ENCODE assay signal across 28 mouse cellular contexts in the genomic region with DNA sequence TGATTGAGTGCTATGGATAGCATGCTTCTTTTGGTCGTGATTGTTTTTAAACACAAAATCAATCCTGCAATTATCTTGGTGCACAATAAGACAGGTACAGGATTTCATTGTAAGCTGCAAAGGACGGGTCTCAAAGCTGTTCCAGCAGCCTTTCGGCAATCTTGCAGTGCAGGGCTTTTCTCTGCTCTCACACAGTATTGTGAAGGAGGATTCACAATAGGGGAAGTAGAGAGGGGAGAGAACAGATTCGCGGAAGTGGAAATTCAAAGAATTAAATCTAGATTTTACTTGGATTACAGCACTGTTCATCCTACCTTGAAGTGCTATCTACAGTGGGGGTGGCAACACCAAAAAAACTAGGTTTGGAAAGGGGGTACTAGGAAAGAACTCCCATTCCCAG. TPM values are rescaled to one million over a fixed set of nuclear protein-coding genes. Genes with fewer than 3 reads are reported as not detected.
DNase-seq lines count a peak whose midpoint lies in the region; ATAC-seq and TF ChIP-seq lines count a peak whose summit lies in the region.
"Had no signal": no experiment of that assay in that cellular context is flagged by ENCODE, and none has a peak within 500 bp of the region (broad histone marks: within the 10 kb centered on the region; RNA-seq: fewer than 3 reads in every experiment).

No protein-coding gene starts in this region.

- peaks cover 4% of the 10 kb centered on the region; the same call in 1 of the 2 replicates for H3K4me1 ChIP-seq in lung, embryonic 14.5 days (ENCODE audit: insufficient read depth)
- H3K4me1 ChIP-seq in lung, postnatal 0 days (ENCODE audit: insufficient read depth, low read depth, low read length), result no peaks in the 10 kb centered on the region
- no peaks in the 10 kb centered on the region; the same call in 1 of the 2 replicates for H3K4me1 ChIP-seq in lung, adult 2 months (ENCODE audit: control insufficient read depth, insufficient read depth, low read length)
- peaks cover 3% of the 10 kb centered on the region; the same call in 1 of the 2 replicates for H3K4me1 ChIP-seq in stomach, embryonic 16.5 days (ENCODE audit: control insufficient read depth, insufficient read depth, low read length)
- no peaks in the 10 kb centered on the region for H3K4me1 ChIP-seq in hindbrain, embryonic 16.5 days (ENCODE audit: control insufficient read depth, insufficient read depth, low read depth, low read length)
- H3K4me1 ChIP-seq: forebrain, embryonic 12.5 days; forebrain, embryonic 15.5 days; hindbrain, embryonic 12.5 days; hindbrain, embryonic 15.5 days had no signal

- H3K27ac ChIP-seq in lung, embryonic 14.5 days (ENCODE audit: low read depth), result peak overlapping the region; percentile 79
- peak overlapping the region; percentile 63; the same call in 1 of the 2 replicates for H3K27ac ChIP-seq in lung, postnatal 0 days (ENCODE audit: low read length)
- peak overlapping the region; percentile 28; the same call in 1 of the 2 replicates for H3K27ac ChIP-seq in stomach, embryonic 16.5 days (ENCODE audit: low read length)
- no peak overlapping the region for H3K27ac ChIP-seq in hindbrain, embryonic 16.5 days (ENCODE audit: low read depth, low read length)
- H3K27ac ChIP-seq: embryonic facial prominence, embryonic 12.5 days; forebrain, embryonic 12.5 days; forebrain, embryonic 15.5 days; gastrocnemius, adult 2 months; hindbrain, embryonic 12.5 days; hindbrain, embryonic 15.5 days had no signal

- no peaks in the 10 kb centered on the region for H3K36me3 ChIP-seq in lung, embryonic 14.5 days (ENCODE audit: insufficient read depth)
- H3K36me3 ChIP-seq in lung, postnatal 0 days (ENCODE audit: insufficient read depth, low read length), result no peaks in the 10 kb centered on the region
- H3K36me3 ChIP-seq in stomach, embryonic 16.5 days (ENCODE audit: control insufficient read depth, insufficient read depth, low read length), result no peaks in the 10 kb centered on the region
- H3K36me3 ChIP-seq in hindbrain, embryonic 16.5 days (ENCODE audit: control insufficient read depth, insufficient read depth, low read length), result no peaks in the 10 kb centered on the region
- H3K36me3 ChIP-seq: embryonic facial prominence, embryonic 12.5 days; forebrain, embryonic 12.5 days; forebrain, embryonic 15.5 days; hindbrain, embryonic 12.5 days; hindbrain, embryonic 15.5 days had no signal

- no peak for TF ChIP-seq POLR2A in lung, adult 2 months (IDR thresholded peaks at IDR 0.05; ENCODE audit: borderline replicate concordance, extremely low read depth, low read depth, low read length)

- H3K27me3 ChIP-seq in lung, embryonic 14.5 days (ENCODE audit: insufficient read depth, low read length), result no peaks in the 10 kb centered on the region
- H3K27me3 ChIP-seq in lung, postnatal 0 days (replicated peaks; ENCODE audit: insufficient read depth, low read length), result no peaks in the 10 kb centered on the region
- no peaks in the 10 kb centered on the region for H3K27me3 ChIP-seq in stomach, embryonic 16.5 days (ENCODE audit: control insufficient read depth, insufficient read depth, low read length)
- H3K27me3 ChIP-seq in hindbrain, embryonic 16.5 days (replicated peaks; ENCODE audit: control insufficient read depth, insufficient read depth, low read length), result no peaks in the 10 kb centered on the region
- H3K27me3 ChIP-seq: embryonic facial prominence, embryonic 12.5 days; forebrain, embryonic 12.5 days; forebrain, embryonic 15.5 days; hindbrain, embryonic 12.5 days; hindbrain, embryonic 15.5 days had no signal

- ATAC-seq in lung, embryonic 14.5 days (ENCODE audit: insufficient read depth), result no peak
- ATAC-seq in lung, postnatal 0 days, result no peak
- 0 out of 2 replicates have a peak, but pooled peaks have one; percentile 29 for ATAC-seq in megakaryocyte progenitor cell, adult 5-6 weeks (replicated peaks; ENCODE audit: poor library complexity)
- ATAC-seq in stomach, embryonic 16.5 days (ENCODE audit: insufficient read depth, low FRiP score), result no peak
- ATAC-seq in hindbrain, embryonic 16.5 days, result no peak
- ATAC-seq: activated CD4-positive, CD25-positive, alpha-beta regulatory T cell, adult 4 months; forebrain, embryonic 15.5 days had no signal

- WGBS in lung, embryonic 14.5 days, result 70% methylated on average over 5 of the region's 5 CpGs
- WGBS in lung, postnatal 0 days, result 64% methylated on average over 5 of the region's 5 CpGs
- WGBS in lung, adult 2 months, result 70% methylated on average over 5 of the region's 5 CpGs
- 70% methylated on average over 5 of the region's 5 CpGs for WGBS in stomach, embryonic 16.5 days
- WGBS in hindbrain, embryonic 16.5 days, result 82% methylated on average over 5 of the region's 5 CpGs

- no peak overlapping the region for H3K4me2 ChIP-seq in lung, embryonic 14.5 days
- H3K4me2 ChIP-seq in lung, postnatal 0 days (replicated peaks; ENCODE audit: low read depth, low read length), result no peak overlapping the region
- H3K4me2 ChIP-seq in stomach, embryonic 16.5 days (ENCODE audit: low read depth, low read length), result no peak overlapping the region
- no peak overlapping the region for H3K4me2 ChIP-seq in hindbrain, embryonic 16.5 days (ENCODE audit: low read length)
- H3K4me2 ChIP-seq: embryonic facial prominence, embryonic 12.5 days; forebrain, embryonic 12.5 days; forebrain, embryonic 15.5 days; heart, embryonic 11.5 days; hindbrain, embryonic 12.5 days; hindbrain, embryonic 15.5 days had no signal

- no peaks in the 10 kb centered on the region for H3K9me3 ChIP-seq in lung, embryonic 14.5 days (ENCODE audit: low read depth, low read length)
- H3K9me3 ChIP-seq in lung, postnatal 0 days (ENCODE audit: low read length), result no peaks in the 10 kb centered on the region
- no peaks in the 10 kb centered on the region for H3K9me3 ChIP-seq in stomach, embryonic 16.5 days (replicated peaks; ENCODE audit: control insufficient read depth, low read length)
- no peaks in the 10 kb centered on the region for H3K9me3 ChIP-seq in hindbrain, embryonic 16.5 days (ENCODE audit: control insufficient read depth, low read length)
- H3K9me3 ChIP-seq: embryonic facial prominence, embryonic 12.5 days; forebrain, embryonic 12.5 days; forebrain, embryonic 15.5 days; hindbrain, embryonic 12.5 days; hindbrain, embryonic 15.5 days had no signal

- DNase-seq in lung, embryonic 14.5 days, result no peak
- no peak for DNase-seq in lung, adult 18-20 months
- no peak for DNase-seq in lung, postnatal 0 days (ENCODE audit: low spot score)
- DNase-seq in lung, adult 2 months, result no peak
- DNase-seq: adrenal gland, adult 8-10 months; adrenal gland, postnatal 25 days; cerebellum, adult 18-20 months; cerebellum, adult 9-10 months; cerebellum, postnatal 14 days; gastrocnemius, adult 2 months; gastrocnemius, postnatal 14 days; heart, adult 11 months had no signal

- no peak overlapping the region for H3K4me3 ChIP-seq in lung, embryonic 14.5 days (ENCODE audit: low read depth, low read length)
- no peak overlapping the region for H3K4me3 ChIP-seq in lung, postnatal 0 days (ENCODE audit: low read depth, low read length)
- no peak overlapping the region for H3K4me3 ChIP-seq in lung, adult 2 months (replicated peaks; ENCODE audit: extremely low read depth, low read depth, low read length)
- H3K4me3 ChIP-seq in stomach, embryonic 16.5 days (replicated peaks; ENCODE audit: low read length), result no peak overlapping the region
- no peak overlapping the region for H3K4me3 ChIP-seq in hindbrain, embryonic 16.5 days (ENCODE audit: low read length)
- H3K4me3 ChIP-seq: embryonic facial prominence, embryonic 12.5 days; erythroblast, embryonic 14.5 days; forebrain, embryonic 12.5 days; forebrain, embryonic 15.5 days; gastrocnemius, adult 2 months; hindbrain, embryonic 12.5 days; hindbrain, embryonic 15.5 days had no signal

- no peak overlapping the region for H3K9ac ChIP-seq in lung, embryonic 14.5 days
- no peak overlapping the region for H3K9ac ChIP-seq in lung, postnatal 0 days (replicated peaks; ENCODE audit: low read depth)
- H3K9ac ChIP-seq in stomach, embryonic 16.5 days (ENCODE audit: low read length), result no peak overlapping the region
- no peak overlapping the region for H3K9ac ChIP-seq in hindbrain, embryonic 16.5 days (ENCODE audit: low read depth, low read length)
- H3K9ac ChIP-seq: embryonic facial prominence, embryonic 12.5 days; forebrain, embryonic 12.5 days; forebrain, embryonic 15.5 days; hindbrain, embryonic 12.5 days; hindbrain, embryonic 15.5 days had no signal

- no peak for TF ChIP-seq EP300 in lung, postnatal 0 days (IDR thresholded peaks at IDR 0.05)

- TF ChIP-seq CTCF in lung, embryonic 14.5 days (IDR thresholded peaks at IDR 0.05; ENCODE audit: low read depth), result no peak
- TF ChIP-seq CTCF in lung, postnatal 0 days (IDR thresholded peaks at IDR 0.05), result no peak
- no peak for TF ChIP-seq CTCF in lung, adult 2 months (IDR thresholded peaks at IDR 0.05; ENCODE audit: insufficient read depth, low read length)

RNA-seq across cellular contexts. Expression of a gene that starts 0.7 kb away (rescaled TPM):
- 2.4 TPM in 2 replicates for polyA plus RNA-seq in lung, embryonic 14.5 days (2014; fragmentation: Nextera tagmentation; extraction: Ambion mirVana)
- polyA plus RNA-seq in lung, postnatal 0 days (2015; fragmentation: Nextera tagmentation; extraction: Ambion mirVana), result 9.8 and 10.3 TPM in 2 replicates
- polyA plus RNA-seq in lung, adult 2 months (2012; rRNA removed), result 0.71 and 1.2 TPM in 2 replicates
- total RNA-seq in megakaryocyte progenitor cell, adult 5-6 weeks (2015), result not detected in 2 replicates
- total RNA-seq in megakaryocyte progenitor cell, adult 5-6 weeks (2017), result not detected in 2 replicates
- polyA plus RNA-seq in stomach, embryonic 16.5 days (2015; fragmentation: Nextera tagmentation; extraction: Ambion mirVana), result 7.3 and 8.4 TPM in 2 replicates
- 0.26 and 0.29 TPM in 2 replicates for polyA plus RNA-seq in hindbrain, embryonic 16.5 days (2015; fragmentation: Nextera tagmentation; extraction: Ambion mirVana)
- total RNA-seq: adrenal gland, adult 8-10 months; adrenal gland, postnatal 25 days; ES-E14; gastrocnemius, adult 2 months; gastrocnemius, postnatal 14 days; gastrocnemius, postnatal 4 days; heart, adult 8-10 months; heart, postnatal 25 days; hematopoietic stem cell, adult 5-6 weeks had no signal
- polyA plus RNA-seq: erythroblast, embryonic 14.5 days had no signal

RNA-seq across cellular contexts. Expression of a gene that starts 27.2 kb away (rescaled TPM):
- 8.8 and 9.8 TPM in 2 replicates for polyA plus RNA-seq in lung, embryonic 14.5 days (2014; fragmentation: Nextera tagmentation; extraction: Ambion mirVana)
- polyA plus RNA-seq in lung, postnatal 0 days (2015; fragmentation: Nextera tagmentation; extraction: Ambion mirVana), result 5.6 and 6.2 TPM in 2 replicates
- polyA plus RNA-seq in lung, adult 2 months (2012; rRNA removed), result 3.7 and 4.6 TPM in 2 replicates
- 80.9 and 89.4 TPM in 2 replicates for total RNA-seq in megakaryocyte progenitor cell, adult 5-6 weeks (2015)
- total RNA-seq in megakaryocyte progenitor cell, adult 5-6 weeks (2017), result 16.6 and 23.4 TPM in 2 replicates
- polyA plus RNA-seq in stomach, embryonic 16.5 days (2015; fragmentation: Nextera tagmentation; extraction: Ambion mirVana), result 8.6 and 9.4 TPM in 2 replicates
- 9.1 and 10.9 TPM in 2 replicates for polyA plus RNA-seq in hindbrain, embryonic 16.5 days (2015; fragmentation: Nextera tagmentation; extraction: Ambion mirVana)

RNA-seq across cellular contexts. Expression of a gene that starts 33.0 kb away (rescaled TPM):
- 20.0 and 21.4 TPM in 2 replicates for polyA plus RNA-seq in lung, embryonic 14.5 days (2014; fragmentation: Nextera tagmentation; extraction: Ambion mirVana)
- polyA plus RNA-seq in lung, postnatal 0 days (2015; fragmentation: Nextera tagmentation; extraction: Ambion mirVana), result 22.8 and 23.9 TPM in 2 replicates
- polyA plus RNA-seq in lung, adult 2 months (2012; rRNA removed), result 6.0 and 6.6 TPM in 2 replicates
- 8.3 and 8.8 TPM in 2 replicates for total RNA-seq in megakaryocyte progenitor cell, adult 5-6 weeks (2015)
- total RNA-seq in megakaryocyte progenitor cell, adult 5-6 weeks (2017), result 6.0 and 6.8 TPM in 2 replicates
- 15.9 and 16.4 TPM in 2 replicates for polyA plus RNA-seq in stomach, embryonic 16.5 days (2015; fragmentation: Nextera tagmentation; extraction: Ambion mirVana)
- 15.9 and 16.5 TPM in 2 replicates for polyA plus RNA-seq in hindbrain, embryonic 16.5 days (2015; fragmentation: Nextera tagmentation; extraction: Ambion mirVana)

RNA-seq across cellular contexts. Expression of a gene that starts 40.3 kb away (rescaled TPM):
- polyA plus RNA-seq in lung, embryonic 14.5 days (2014; fragmentation: Nextera tagmentation; extraction: Ambion mirVana), result 59.7 and 60.3 TPM in 2 replicates
- polyA plus RNA-seq in lung, postnatal 0 days (2015; fragmentation: Nextera tagmentation; extraction: Ambion mirVana), result 74.3 and 74.4 TPM in 2 replicates
- 15.6 and 20.0 TPM in 2 replicates for polyA plus RNA-seq in lung, adult 2 months (2012; rRNA removed)
- total RNA-seq in megakaryocyte progenitor cell, adult 5-6 weeks (2015), result 2.3 and 3.8 TPM in 2 replicates
- 4.1 and 6.1 TPM in 2 replicates for total RNA-seq in megakaryocyte progenitor cell, adult 5-6 weeks (2017)
- polyA plus RNA-seq in stomach, embryonic 16.5 days (2015; fragmentation: Nextera tagmentation; extraction: Ambion mirVana), result 42.8 and 43.9 TPM in 2 replicates
- polyA plus RNA-seq in hindbrain, embryonic 16.5 days (2015; fragmentation: Nextera tagmentation; extraction: Ambion mirVana), result 10.1 and 11.6 TPM in 2 replicates
- polyA plus RNA-seq: erythroblast, embryonic 14.5 days had no signal
